8 mouse cellular contexts compared by ENCODE assay signal in the genomic region with DNA sequence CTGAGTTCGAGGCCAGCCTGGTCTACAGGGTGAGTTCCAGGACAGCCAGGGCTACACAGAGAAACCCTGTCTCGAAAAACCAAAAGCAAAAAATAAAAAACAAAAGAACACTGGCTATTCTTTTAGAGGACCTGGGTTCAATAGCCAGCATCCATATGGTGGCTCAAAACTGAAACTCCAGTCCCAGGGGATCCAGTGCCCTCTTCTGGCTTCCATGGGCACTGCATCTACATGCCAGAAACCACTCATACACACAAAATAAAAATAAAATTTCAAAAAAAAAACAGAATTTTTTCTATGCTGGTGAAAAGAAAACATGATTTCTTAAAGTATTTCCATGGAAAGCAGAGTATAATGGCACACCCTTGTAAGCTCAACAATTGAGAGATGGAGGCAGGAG. TPM values are rescaled to one million over a fixed set of nuclear protein-coding genes. Genes with fewer than 3 reads are reported as not detected.
DNase-seq lines count a peak whose midpoint lies in the region; ATAC-seq and TF ChIP-seq lines count a peak whose summit lies in the region.

No protein-coding gene starts in this region.

- ATAC-seq in frontal cortex, adult (ENCODE audit: low TSS enrichment), result no peak

- peaks cover 9% of the 10 kb centered on the region; the same call in 1 of the 2 replicates for H3K36me3 ChIP-seq in midbrain, embryonic 10.5 days

- TF ChIP-seq POLR2A in bone marrow, adult 2 months (IDR thresholded peaks at IDR 0.05; ENCODE audit: borderline replicate concordance, control insufficient read depth, low read depth, low read length), result no peak

- WGBS in bone marrow, adult 2 months, result 89% methylated on average over 2 of the region's 2 CpGs
- 92% methylated on average over 2 of the region's 2 CpGs for WGBS in midbrain, embryonic 10.5 days

- no peak overlapping the region for H3K27ac ChIP-seq in bone marrow, adult 2 months (ENCODE audit: control insufficient read depth, insufficient read depth, low read depth, low read length, poor library complexity)
- no peak overlapping the region for H3K27ac ChIP-seq in midbrain, embryonic 10.5 days (replicated peaks)

- no peak overlapping the region for H3K4me3 ChIP-seq in bone marrow, adult 2 months (replicated peaks; ENCODE audit: control insufficient read depth, low read depth, low read length)
- H3K4me3 ChIP-seq in midbrain, embryonic 10.5 days, result no peak overlapping the region

- TF ChIP-seq CTCF in bone marrow, adult 2 months (IDR thresholded peaks at IDR 0.05; ENCODE audit: control insufficient read depth, insufficient read depth, low read length), result peak; percentile 71

- no peaks in the 10 kb centered on the region for H3K27me3 ChIP-seq in midbrain, embryonic 10.5 days (ENCODE audit: low read depth, poor library complexity, severe bottlenecking)

- no peaks in the 10 kb centered on the region for H3K9me3 ChIP-seq in midbrain, embryonic 10.5 days (replicated peaks)

- H3K4me1 ChIP-seq in bone marrow, adult 2 months (ENCODE audit: control insufficient read depth, insufficient read depth, low read length), result no peaks in the 10 kb centered on the region
- no peaks in the 10 kb centered on the region for H3K4me1 ChIP-seq in midbrain, embryonic 10.5 days

- DNase-seq in gastrocnemius, postnatal 10 days, result peak; percentile 12
- DNase-seq in gastrocnemius, postnatal 4 days (ENCODE audit: low spot score in 2 of 2), result no peak
- DNase-seq in CD4-positive helper T cell, adult 2 months (ENCODE audit: low read depth, low spot score), result peak; percentile 34
- peak; percentile 53 for DNase-seq in lung, postnatal 10 days
- peak; percentile 56 for DNase-seq in thymus, postnatal 14 days
- no peak for DNase-seq in midbrain, embryonic 10.5 days (ENCODE audit: low spot score)

RNA-seq across cellular contexts. Expression of a gene that starts 18.3 kb away (rescaled TPM):
- 100 to 1,000 TPM; 192 to 216 TPM for total RNA-seq in gastrocnemius, postnatal 10 days (2021)
- total RNA-seq in gastrocnemius, postnatal 4 days (2021), result 100 to 1,000 TPM; 191 to 194 TPM
- 57.9 and 61.3 TPM in 2 replicates for polyA plus RNA-seq in bone marrow, adult 2 months (2011; ENCODE audit: insufficient read depth, insufficient read length, low replicate concordance, missing spikeins)
- polyA plus RNA-seq in midbrain, embryonic 10.5 days (2016; fragmentation: Nextera tagmentation; extraction: Ambion mirVana), result 170 and 198 TPM in 2 replicates

RNA-seq across cellular contexts. Expression of a gene that starts 47.7 kb away (rescaled TPM):
- total RNA-seq in gastrocnemius, postnatal 10 days (2021), result 10 to 100 TPM; 42.7 to 43.8 TPM
- 10 to 100 TPM; 47.4 to 49.3 TPM for total RNA-seq in gastrocnemius, postnatal 4 days (2021)
- polyA plus RNA-seq in bone marrow, adult 2 months (2011; ENCODE audit: insufficient read depth, insufficient read length, low replicate concordance, missing spikeins), result 34.9 and 49.3 TPM in 2 replicates
- 123 and 131 TPM in 2 replicates for polyA plus RNA-seq in midbrain, embryonic 10.5 days (2016; fragmentation: Nextera tagmentation; extraction: Ambion mirVana)

Comparison
In these comparisons a context has a peak if more than half of its experiments do, and no peak if none do; other contexts are left out.
1. DNase-seq: peak in gastrocnemius, postnatal 10 days (single experiment), CD4-positive helper T cell, adult 2 months (single experiment), lung, postnatal 10 days (single experiment) and thymus, postnatal 14 days (single experiment); none in gastrocnemius, postnatal 4 days (0 of 2) and midbrain, embryonic 10.5 days (single experiment).